Mouse (Mus musculus): ENCODE measurements at regions not wholly inside any gene's neighbourhood (a gene's known extent, or its start where the extent isn't known, plus 50 kb on each side); places are given as distances from the start of the nearest gene placed in this dataset.

DNA sequence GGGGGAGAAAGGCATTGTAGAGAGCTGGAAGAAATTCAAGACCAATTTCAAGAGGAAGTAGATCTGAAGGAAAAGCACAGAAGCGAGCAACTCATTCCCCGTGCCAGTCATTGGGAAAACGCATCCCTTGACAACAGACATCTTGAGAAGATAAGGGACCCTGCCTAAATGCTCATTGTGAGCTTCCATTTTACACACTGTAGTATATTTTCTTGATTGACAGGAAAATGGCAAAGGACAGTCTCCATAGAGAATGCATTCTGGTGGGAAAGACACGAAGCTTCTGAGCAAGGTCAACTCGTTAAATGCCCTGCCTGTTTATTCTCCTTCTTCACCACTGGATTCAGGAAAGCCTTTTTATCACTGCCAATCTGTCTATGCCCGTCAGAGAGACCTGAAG lies 424.1 kb upstream of the Vwc2 start:
- Histone ChIP-seq H3K4me2 (ENCODE audit: low read depth, low read length) (no peak overlapping the region), H3K9ac (replicated peaks; ENCODE audit: low read length) (no peak overlapping the region), H3K4me1 (ENCODE audit: insufficient read depth, low read length) (no peaks in the 10 kb centered on the region), H3K4me3 (ENCODE audit: low read length) (no peak overlapping the region), H3K9me3 (ENCODE audit: low read length) (no peaks in the 10 kb centered on the region), H3K27me3 (ENCODE audit: insufficient read depth, low read length) (no peaks in the 10 kb centered on the region), H3K27ac (no peak overlapping the region), H3K36me3 (ENCODE audit: insufficient read depth, low read length) (no peaks in the 10 kb centered on the region)
- WGBS, result 46% methylated on average over 6 of the region's 6 CpGs
- TF ChIP-seq CTCF (IDR thresholded peaks at IDR 0.05; ENCODE audit: low read depth), result no peak
- no peak for ATAC-seq
- peak; percentile 1 for DNase-seq (ENCODE audit: low spot score)

DNA sequence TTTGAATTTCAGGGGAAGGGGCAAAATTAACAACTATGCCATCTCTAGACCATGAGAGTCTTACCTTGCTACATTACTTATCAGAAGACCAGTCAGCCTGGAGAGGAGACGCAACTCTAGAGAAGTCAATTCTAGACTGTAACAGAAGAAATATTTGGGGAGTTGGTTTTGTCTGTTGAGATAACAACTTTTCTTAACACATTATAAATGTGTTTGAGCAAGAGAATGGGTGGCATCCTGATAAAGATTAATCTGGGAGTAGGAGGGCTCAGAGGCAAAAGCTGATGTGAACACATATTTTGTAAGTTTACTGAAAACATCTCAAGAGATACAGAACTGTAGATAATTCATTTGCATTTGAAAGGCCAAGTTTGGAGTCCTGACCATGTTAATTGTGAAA lies 389.0 kb upstream of the Vwc2 start:
- H3K36me3 ChIP-seq (ENCODE audit: insufficient read depth, low read length), result no peaks in the 10 kb centered on the region
- 91% methylated on average over 1 of the region's 1 CpGs for WGBS
- no peak overlapping the region for H3K4me2 ChIP-seq (ENCODE audit: low read depth, low read length)
- no peak for ATAC-seq
- no peaks in the 10 kb centered on the region for H3K9me3 ChIP-seq (ENCODE audit: low read length)
- no peaks in the 10 kb centered on the region for H3K4me1 ChIP-seq (ENCODE audit: insufficient read depth, low read length)
- no peak for TF ChIP-seq CTCF (IDR thresholded peaks at IDR 0.05; ENCODE audit: low read depth)
- no peaks in the 10 kb centered on the region for H3K27me3 ChIP-seq (ENCODE audit: insufficient read depth, low read length)
- no peak overlapping the region for H3K4me3 ChIP-seq (ENCODE audit: low read length)
- no peak overlapping the region for H3K27ac ChIP-seq
- H3K9ac ChIP-seq (replicated peaks; ENCODE audit: low read length), result no peak overlapping the region
- DNase-seq (ENCODE audit: low spot score), result no peak

DNA sequence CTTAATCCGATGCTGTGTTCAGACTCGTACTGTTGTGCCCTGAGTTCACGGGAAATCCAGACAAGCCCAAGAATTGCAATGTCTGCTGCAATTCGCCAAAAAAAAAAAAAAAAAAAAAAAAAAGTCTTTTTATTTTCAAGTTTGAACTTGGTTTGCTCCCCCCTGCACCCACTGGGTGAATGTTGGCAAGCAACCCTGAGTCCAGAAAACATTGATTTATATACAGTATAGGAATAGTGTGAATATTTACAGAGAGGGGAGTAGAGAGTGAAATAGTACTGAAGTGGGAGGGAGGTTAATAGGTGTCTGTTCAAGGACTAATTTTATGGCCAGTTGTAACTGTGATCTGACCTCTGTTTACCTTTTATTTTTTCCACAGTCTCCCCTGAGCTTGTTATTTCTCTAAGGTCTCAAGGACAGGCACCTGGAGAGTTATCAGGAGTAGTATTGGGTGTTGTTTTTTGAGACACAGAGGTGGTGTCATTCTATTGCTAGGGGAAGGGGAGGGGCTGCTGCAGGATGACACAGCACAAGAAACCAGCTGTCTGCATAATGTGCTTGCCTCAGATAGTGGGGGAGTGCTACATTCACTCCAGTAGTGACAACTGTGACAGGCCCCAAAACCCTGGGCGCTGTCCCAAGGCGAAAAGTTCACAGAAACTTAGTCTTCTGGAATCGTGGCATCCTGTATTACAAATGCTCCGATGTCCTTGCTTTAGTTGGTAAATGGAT lies 385.0 kb upstream of the Vwc2 start:
- TF ChIP-seq CTCF (IDR thresholded peaks at IDR 0.05; ENCODE audit: low read depth), result no peak
- no peak overlapping the region for H3K9ac ChIP-seq (replicated peaks; ENCODE audit: low read length)
- no peaks in the 10 kb centered on the region for H3K27me3 ChIP-seq (ENCODE audit: insufficient read depth, low read length)
- H3K36me3 ChIP-seq (ENCODE audit: insufficient read depth, low read length), result no peaks in the 10 kb centered on the region
- H3K4me3 ChIP-seq (ENCODE audit: low read length), result no peak overlapping the region
- DNase-seq (ENCODE audit: low spot score) (no peak), ATAC-seq (no peak)
- H3K27ac ChIP-seq, result no peak overlapping the region
- H3K4me2 ChIP-seq (ENCODE audit: low read depth, low read length), result no peak overlapping the region
- H3K4me1 ChIP-seq (ENCODE audit: insufficient read depth, low read length), result no peaks in the 10 kb centered on the region
- H3K9me3 ChIP-seq (ENCODE audit: low read length), result no peaks in the 10 kb centered on the region
- WGBS, result 90% methylated on average over 8 of the region's 8 CpGs

Data from hindbrain, postnatal 0 days (tissue).